Mouse (Mus musculus) liver, postnatal 0 days (tissue): Measurements from ENCODE around the gene Gorasp1.

Experiments used
- CTCF ChIP-seq: sonication (generic); IDR thresholded peaks from 2 replicates; pipeline ENCODE4 v1.5.1; 2016; ENCODE audit warnings: antibody characterized with exemption, low read depth
- EP300 ChIP-seq: IDR thresholded peaks from 2 replicates; pipeline ENCODE4 v1.6.1; 2016; ENCODE audit warnings: antibody characterized with exemption, low read depth, mild to moderate bottlenecking

- TF ChIP-seq CTCF (no peak), EP300 (no peak)
These were observed 27.4 kb downstream of the Gorasp1 start for GRCm38 (mm10) chr9:119909931-119910330.
